Mouse (Mus musculus) testis, adult 2 months (tissue): Measurements from ENCODE around the gene Dbt. TPM values are rescaled to one million over a fixed set of nuclear protein-coding genes. Genes with fewer than 3 reads are reported as not detected.

Source experiments
- H3K27ac ChIP-seq: fragments of 200-500 bp; 2 replicates; pipeline ENCODE4 v1.5.1; 2012; ENCODE audit warnings: low read depth, low read length; ENCODE audit not compliant: control insufficient read depth, insufficient read depth
- H3K27me3 ChIP-seq: fragments of 200-500 bp; 2 replicates; pipeline ENCODE4 v1.6.1; 2012; ENCODE audit warnings: mild to moderate bottlenecking, low read length, moderate library complexity; ENCODE audit not compliant: control insufficient read depth, insufficient read depth
- H3K36me3 ChIP-seq: fragments of 200-500 bp; 2 replicates; pipeline ENCODE4 v1.6.1; 2012; ENCODE audit warnings: mild to moderate bottlenecking, low read length; ENCODE audit not compliant: control insufficient read depth, insufficient read depth
- H3K4me1 ChIP-seq: fragments of 200-500 bp; 2 replicates; pipeline ENCODE4 v1.6.1; 2012; ENCODE audit warnings: low read length; ENCODE audit not compliant: control insufficient read depth, insufficient read depth
- H3K4me3 ChIP-seq: fragments of 200-500 bp; 2 replicates; pipeline ENCODE4 v1.5.1; 2012; ENCODE audit warnings: low read depth, mild to moderate bottlenecking, low read length, moderate library complexity, mixed read lengths; ENCODE audit not compliant: control insufficient read depth
- CTCF ChIP-seq: fragments of 200-500 bp; IDR thresholded peaks from 2 replicates; pipeline ENCODE4 v1.5.1; 2012; ENCODE audit warnings: low read depth, mild to moderate bottlenecking, inconsistent platforms, low read length, moderate library complexity; ENCODE audit not compliant: control insufficient read depth, insufficient read depth, insufficient replicate concordance
- POLR2A ChIP-seq: fragments of 200-500 bp; IDR thresholded peaks from 2 replicates; pipeline ENCODE4 v1.6.1; 2012; ENCODE audit warnings: low read depth, mild to moderate bottlenecking, inconsistent platforms, low read length, moderate library complexity; ENCODE audit not compliant: control insufficient read depth
- polyA plus RNA-seq: library from polyadenylated mRNA; depleted of rRNA; stranded (reverse); fragments of >200 nt; gene quantifications from 2 replicates; pipeline ENCODE4 v1.2.3, GENCODE M21; 2012

Gene Dbt
- polyA plus RNA-seq, 1 experiment = 2.6 TPM

GRCm38 (mm10) chr3:116507772-116508351 is 5.0 kb upstream of the Dbt start, which contains the start of gene Rtca:
Gene Rtca (minus strand): TSS chr3:116508208.
- H3K27ac ChIP-seq = peak within 1 kb of the TSS; percentile 80
- H3K36me3 ChIP-seq = 0 out of 2 replicates have a peak, but pooled peaks cover 1% of the 10 kb centered on the region
- peak; percentile 79 for TF ChIP-seq POLR2A
- TF ChIP-seq CTCF = peak; percentile 76; the same call in 1 of the 2 replicates
- H3K4me1 ChIP-seq = peaks cover 2% of the 10 kb centered on the region
- peak within 1 kb of the TSS; percentile 97 for H3K4me3 ChIP-seq
- H3K27me3 ChIP-seq = no peaks in the 10 kb centered on the region

DNA sequence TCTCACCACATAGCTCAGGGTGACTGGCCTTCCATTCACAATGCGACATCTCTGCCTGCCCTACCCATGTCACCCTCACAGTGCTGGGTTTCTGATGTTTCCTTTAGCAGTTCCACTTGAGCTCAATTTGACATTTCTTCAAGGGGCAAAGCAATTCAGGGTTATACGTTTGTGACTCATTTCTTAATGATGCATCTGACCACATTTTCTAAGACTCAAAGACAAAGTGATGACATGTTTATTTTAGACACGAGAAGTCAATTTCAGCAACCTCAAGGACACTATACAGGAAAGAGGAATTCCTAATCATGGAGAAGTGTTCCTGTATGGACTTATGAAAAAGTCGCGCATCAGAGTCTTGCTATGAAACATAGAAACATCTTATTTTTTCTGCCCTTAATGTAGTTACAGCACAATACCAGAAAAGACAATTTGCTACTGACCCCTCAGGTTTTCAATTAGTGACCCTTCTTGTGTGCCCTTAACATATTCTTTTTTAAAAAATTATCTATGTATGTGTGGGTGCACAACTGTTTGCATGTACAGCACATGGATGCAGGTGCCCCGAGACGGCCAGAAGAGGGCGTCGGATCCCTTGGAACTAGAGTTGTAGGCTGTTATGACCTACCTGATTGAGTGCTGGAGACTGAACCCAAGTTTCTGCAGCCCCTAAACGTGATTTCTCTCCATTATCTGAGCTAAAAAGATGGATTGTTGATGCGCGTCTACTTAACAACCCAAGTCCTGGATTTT is 543 bp upstream of the Dbt start:
- no peak for TF ChIP-seq POLR2A
- TF ChIP-seq CTCF = peak; percentile 52; the same call in 1 of the 2 replicates
- H3K27ac ChIP-seq = no peak overlapping the region
- H3K27me3 ChIP-seq = no peaks in the 10 kb centered on the region
- no peaks in the 10 kb centered on the region; the same call in 1 of the 2 replicates for H3K4me1 ChIP-seq
- no peaks in the 10 kb centered on the region for H3K36me3 ChIP-seq
- peak overlapping the region; percentile 91 for H3K4me3 ChIP-seq

- Histone ChIP-seq H3K36me3 (no peaks in the 10 kb centered on the region), H3K4me1 (no peaks in the 10 kb centered on the region), H3K27me3 (no peaks in the 10 kb centered on the region), H3K27ac (no peak overlapping the region), H3K4me3 (no peak overlapping the region)
- TF ChIP-seq POLR2A (no peak), CTCF (no peak)
Observed at GRCm38 (mm10) chr3:116520141-116520761, 7.4 kb downstream of the Dbt start.

DNA sequence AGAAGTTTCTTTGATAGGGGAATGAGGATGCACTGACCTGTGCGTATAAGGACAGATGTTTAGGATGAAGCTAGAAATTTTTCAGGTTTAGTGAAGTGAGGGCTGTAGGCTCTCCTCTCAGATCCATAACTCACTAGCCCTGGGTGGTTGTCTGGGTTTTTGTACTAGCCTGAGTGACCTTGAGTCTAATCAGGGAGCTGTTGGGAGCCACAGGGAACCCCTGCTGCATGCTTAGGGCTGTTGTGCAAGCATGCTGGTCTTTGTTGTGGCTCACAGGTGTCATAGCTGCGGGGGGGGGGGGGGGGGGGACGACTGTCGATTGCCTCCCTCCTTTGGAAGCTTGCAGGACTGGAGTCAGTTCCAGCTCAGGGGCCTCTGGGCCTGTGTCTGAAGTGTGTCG is 16.9 kb downstream of the Dbt start:
- Histone ChIP-seq H3K27me3 (no peaks in the 10 kb centered on the region), H3K27ac (no peak overlapping the region), H3K4me1 (no peaks in the 10 kb centered on the region), H3K4me3 (no peak overlapping the region), H3K36me3 (no peaks in the 10 kb centered on the region)
- no peak for TF ChIP-seq CTCF
- TF ChIP-seq POLR2A = no peak

DNA sequence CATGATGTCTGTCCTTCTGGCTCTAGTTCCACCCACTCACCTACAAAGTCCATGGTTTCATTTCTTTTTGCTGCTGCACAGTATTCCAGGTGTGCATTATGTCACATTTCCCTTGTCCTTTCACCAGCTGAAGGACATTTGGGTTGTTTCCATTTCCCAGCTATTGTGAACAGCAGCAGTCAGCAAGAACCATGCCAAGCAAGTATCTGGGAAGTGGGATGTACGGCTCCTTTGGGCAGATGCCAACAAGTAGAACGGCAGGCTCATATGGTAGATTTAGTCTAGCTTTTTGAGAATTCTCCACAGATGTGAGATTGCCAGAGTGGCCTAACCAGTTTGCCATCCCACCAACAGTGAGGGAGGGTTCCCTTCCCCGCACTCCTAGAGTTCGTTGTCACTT is 18.0 kb downstream of the Dbt start:
- no peak overlapping the region for H3K4me3 ChIP-seq
- no peaks in the 10 kb centered on the region; the same call in 1 of the 2 replicates for H3K36me3 ChIP-seq
- TF ChIP-seq CTCF = no peak
- TF ChIP-seq POLR2A = no peak
- no peaks in the 10 kb centered on the region for H3K4me1 ChIP-seq
- H3K27me3 ChIP-seq = no peaks in the 10 kb centered on the region
- H3K27ac ChIP-seq = no peak overlapping the region

DNA sequence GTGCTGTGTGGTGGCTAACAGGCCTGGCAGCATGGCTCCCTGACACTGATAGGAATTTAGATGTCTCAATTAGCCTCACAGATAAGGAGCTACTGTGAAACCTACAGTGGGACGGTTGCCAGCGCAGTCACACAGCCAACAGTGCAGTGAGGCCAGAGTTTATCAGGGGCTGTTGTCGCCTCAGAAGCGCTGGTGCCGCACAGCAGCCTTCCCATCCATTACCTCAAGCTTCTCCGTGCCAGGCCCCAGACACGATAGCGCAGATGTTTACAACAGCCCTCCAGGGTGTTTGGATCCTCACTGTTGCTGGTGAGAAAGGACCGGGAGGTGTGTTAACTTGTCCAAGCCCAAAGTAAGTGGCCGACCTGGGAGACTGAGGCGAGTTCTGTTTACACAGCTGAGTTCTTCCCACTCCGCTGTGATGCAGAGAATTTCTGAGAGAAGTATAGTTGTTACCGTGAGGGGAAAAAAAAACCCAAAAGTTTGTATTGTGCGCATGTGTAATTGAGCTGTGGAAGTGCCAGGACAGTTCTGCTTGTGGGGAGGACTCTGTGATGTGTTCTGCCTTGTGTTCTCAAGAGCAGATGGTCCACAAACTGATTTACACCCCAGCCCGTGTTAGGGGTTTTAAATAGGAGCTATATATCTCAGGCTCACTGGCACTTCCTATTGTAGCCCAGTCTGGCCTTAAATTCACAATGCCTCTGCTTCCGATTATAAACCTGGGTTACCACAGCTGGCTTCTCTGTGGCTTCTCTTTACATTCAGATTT is 23.7 kb downstream of the Dbt start:
- no peaks in the 10 kb centered on the region for H3K4me1 ChIP-seq
- H3K36me3 ChIP-seq = no peaks in the 10 kb centered on the region; the same call in 1 of the 2 replicates
- H3K27ac ChIP-seq = no peak overlapping the region
- H3K4me3 ChIP-seq = no peak overlapping the region
- H3K27me3 ChIP-seq = no peaks in the 10 kb centered on the region
- TF ChIP-seq POLR2A (no peak), CTCF (no peak)

- no peak overlapping the region for H3K27ac ChIP-seq
- no peak for TF ChIP-seq POLR2A
- TF ChIP-seq CTCF = no peak
Observed at GRCm38 (mm10) chr3:116537200-116537573, 24.3 kb downstream of the Dbt start.

More at GRCm38 (mm10) chr3:116537200-116537573, 24.3 kb downstream of the Dbt start:
- Histone ChIP-seq H3K27me3 (no peaks in the 10 kb centered on the region), H3K4me1 (no peaks in the 10 kb centered on the region), H3K36me3 (no peaks in the 10 kb centered on the region; the same call in 1 of the 2 replicates), H3K4me3 (no peak overlapping the region)
